Mouse (Mus musculus): ENCODE data around the gene Tspan1.

GRCm38 (mm10) chr4:116192286-116192835 is 25.0 kb upstream of the Tspan1 start:
- no peak for TF ChIP-seq POLR2A (IDR thresholded peaks at IDR 0.05; ENCODE audit: borderline replicate concordance, extremely low read depth, low read depth, low read length)
- no peak for TF ChIP-seq CTCF (IDR thresholded peaks at IDR 0.05; ENCODE audit: insufficient read depth, low read length)

Data from lung, adult 2 months (tissue).